Mouse (Mus musculus) liver, embryonic 11.5 days (tissue): ENCODE data around the gene Epgn. TPM values are rescaled to one million over a fixed set of nuclear protein-coding genes. Genes with fewer than 3 reads are reported as not detected.

ENCODE experiments used
- ATAC-seq: fragments of 200-750 bp; cut with Nextera tagmentation; replicated peaks from 2 replicates; pipeline ENCODE4 v1.8.0; 2017; ENCODE audit warnings: moderate number of reproducible peaks, mild to moderate bottlenecking, moderate TSS enrichment, moderate library complexity; ENCODE audit not compliant: low FRiP score
- DNase-seq: peaks from one replicate; pipeline ENCODE4 v3.0.0-alpha.2; 2017; ENCODE audit warnings: low spot score
- H3K27ac ChIP-seq: fragments of 300-500 bp; sonication (generic); 2 replicates; pipeline ENCODE4 v1.5.1; 2014; ENCODE audit warnings: mild to moderate bottlenecking, low read depth, low read length, control low read depth
- H3K27me3 ChIP-seq: fragments of 300-500 bp; sonication (generic); replicated peaks from 2 replicates; pipeline ENCODE4 v1.6.1; 2014; ENCODE audit warnings: low read length, mixed read lengths; ENCODE audit not compliant: control insufficient read depth, insufficient read depth
- H3K36me3 ChIP-seq: fragments of 300-500 bp; sonication (generic); 2 replicates; pipeline ENCODE4 v1.6.1; 2014; ENCODE audit warnings: mild to moderate bottlenecking, low read length, moderate library complexity, mixed read lengths; ENCODE audit not compliant: control insufficient read depth, insufficient read depth
- H3K4me1 ChIP-seq: fragments of 300-500 bp; sonication (generic); replicated peaks from 2 replicates; pipeline ENCODE4 v1.6.1; 2014; ENCODE audit warnings: low read length, mixed read lengths; ENCODE audit not compliant: control insufficient read depth, insufficient read depth
- H3K4me2 ChIP-seq: fragments of 300-500 bp; sonication (generic); 2 replicates; pipeline ENCODE4 v1.6.1; 2014; ENCODE audit warnings: mild to moderate bottlenecking, control low read depth, moderate library complexity
- H3K4me3 ChIP-seq: fragments of 300-500 bp; sonication (generic); 2 replicates; pipeline ENCODE4 v1.5.1; 2014; ENCODE audit warnings: low read depth, low read length, control low read depth
- H3K9ac ChIP-seq: fragments of 300-500 bp; sonication (generic); 2 replicates; pipeline ENCODE4 v1.6.1; 2014; ENCODE audit warnings: low read depth, low read length, control low read depth
- H3K9me3 ChIP-seq: fragments of 300-500 bp; sonication (generic); 2 replicates; pipeline ENCODE4 v1.6.1; 2016; ENCODE audit warnings: low read length, inconsistent platforms, mixed read lengths; ENCODE audit not compliant: control insufficient read depth
- WGBS: fragments of 180-500 bp; shearing (Covaris S2); extraction: QIAGEN DNeasy Blood & Tissue Kit; methylation state at CpG from one replicate; pipeline ENCODE4 v1.1.7; 2014; 5-methylcytosine and 5-hydroxymethylcytosine counted together
- polyA plus RNA-seq: library from polyadenylated mRNA; unstranded; fragments of >200 nt; fragmentation: Nextera tagmentation; extraction: Ambion mirVana; gene quantifications from 2 replicates; pipeline ENCODE4 v1.2.1, GENCODE M21; 2014

Gene Epgn
- 0.22 TPM in 2 replicates for polyA plus RNA-seq

DNA sequence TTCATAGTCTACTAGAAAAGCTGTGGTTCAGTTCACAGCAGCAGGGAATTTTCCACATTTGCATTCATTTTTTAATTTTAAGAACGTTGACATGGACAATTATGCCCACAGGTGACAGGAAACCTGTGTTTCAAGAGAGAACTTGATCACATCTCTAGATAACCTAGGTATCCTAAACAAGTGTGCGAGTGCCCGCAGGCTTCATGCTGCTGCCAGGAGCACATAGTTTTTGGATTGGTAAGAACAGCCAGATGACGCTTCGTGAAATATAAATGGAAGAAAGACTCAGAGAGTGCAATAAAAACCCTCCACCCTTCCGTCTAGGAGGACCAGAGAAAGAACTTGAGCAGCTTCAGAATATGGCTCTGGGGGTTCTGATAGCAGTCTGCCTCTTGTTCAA, at the start of gene Epgn:
Gene Epgn (plus strand): TSS at position 301 of the 400 bp plus-strand sequence.
- Histone ChIP-seq H3K4me1 (no peaks in the 10 kb centered on the region), H3K4me2 (no peak within 1 kb of the TSS), H3K9ac (no peak within 1 kb of the TSS), H3K36me3 (no peaks in the 10 kb centered on the region), H3K4me3 (no peak within 1 kb of the TSS), H3K27ac (no peak within 1 kb of the TSS), H3K27me3 (no peaks in the 10 kb centered on the region), H3K9me3 (no peaks in the 10 kb centered on the region)
- ATAC-seq = no peak
- 83% methylated on average over 6 of the region's 6 CpGs for WGBS
- DNase-seq = no peak

DNA sequence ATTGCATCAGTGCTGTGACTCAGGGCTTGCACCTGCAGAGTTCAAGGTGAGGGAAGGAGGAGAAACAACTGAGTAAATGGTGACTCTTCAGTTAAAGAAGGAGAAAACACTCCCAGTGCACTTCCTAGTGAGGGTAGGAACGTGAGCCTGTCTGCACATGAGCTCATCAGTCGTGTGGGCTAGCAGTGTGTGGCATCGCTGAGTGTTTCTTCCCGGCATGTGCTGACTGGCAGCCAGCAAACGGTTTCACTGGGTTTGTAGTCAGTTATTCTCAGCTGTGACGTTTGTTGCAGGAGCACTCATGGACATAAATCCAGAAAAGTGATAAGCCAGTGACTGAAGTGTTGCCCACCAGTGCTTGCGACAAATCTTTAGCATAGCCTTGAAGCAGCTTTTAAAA, 47.0 kb upstream of the Epgn start:
- Histone ChIP-seq H3K4me1 (no peaks in the 10 kb centered on the region), H3K9ac (no peak overlapping the region), H3K36me3 (no peaks in the 10 kb centered on the region), H3K27ac (no peak overlapping the region), H3K4me3 (no peak overlapping the region), H3K9me3 (no peaks in the 10 kb centered on the region), H3K27me3 (no peaks in the 10 kb centered on the region), H3K4me2 (no peak overlapping the region)
- no peak for ATAC-seq
- 82% methylated on average over 7 of the region's 7 CpGs for WGBS
- no peak for DNase-seq

DNA sequence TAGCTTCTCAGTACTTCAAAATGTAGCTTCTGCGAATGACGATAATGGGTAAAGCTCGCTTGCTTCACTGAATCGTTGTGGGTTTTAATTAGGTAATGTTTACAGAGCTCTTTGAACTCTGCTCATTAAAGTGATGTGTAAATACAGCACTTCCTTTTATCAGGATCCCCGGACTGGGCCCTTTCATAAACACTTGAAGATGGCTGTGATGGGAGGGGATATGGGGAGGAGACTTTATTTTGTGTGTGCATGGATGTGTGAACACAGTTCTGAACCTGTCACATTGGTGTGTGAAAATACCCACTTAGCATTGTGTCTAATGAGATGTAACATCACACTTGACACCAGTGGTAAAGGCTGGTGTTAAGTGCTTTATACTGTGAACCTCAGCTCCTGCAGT, 39.7 kb upstream of the Epgn start:
- 63% methylated on average over 5 of the region's 5 CpGs for WGBS
- Histone ChIP-seq H3K4me3 (no peak overlapping the region), H3K9ac (no peak overlapping the region), H3K27me3 (no peaks in the 10 kb centered on the region), H3K9me3 (no peaks in the 10 kb centered on the region), H3K4me2 (no peak overlapping the region), H3K4me1 (no peaks in the 10 kb centered on the region), H3K36me3 (no peaks in the 10 kb centered on the region), H3K27ac (no peak overlapping the region)
- ATAC-seq (no peak), DNase-seq (no peak)

- no peak for ATAC-seq
- Histone ChIP-seq H3K4me1 (no peaks in the 10 kb centered on the region), H3K27ac (no peak overlapping the region), H3K4me2 (no peak overlapping the region), H3K9me3 (no peaks in the 10 kb centered on the region), H3K9ac (no peak overlapping the region), H3K27me3 (no peaks in the 10 kb centered on the region), H3K4me3 (no peak overlapping the region), H3K36me3 (no peaks in the 10 kb centered on the region)
- no peak for DNase-seq
- 75% methylated on average over 3 of the region's 3 CpGs for WGBS
Measured at GRCm38 (mm10) chr5:90988149-90988548, 39.1 kb upstream of the Epgn start.

GRCm38 (mm10) chr5:90988592-90988991, 38.7 kb upstream of the Epgn start:
- H3K9me3 ChIP-seq = no peaks in the 10 kb centered on the region
- no peaks in the 10 kb centered on the region for H3K36me3 ChIP-seq
- no peak overlapping the region for H3K9ac ChIP-seq
- no peak overlapping the region for H3K4me2 ChIP-seq
- no peaks in the 10 kb centered on the region for H3K4me1 ChIP-seq
- no peak overlapping the region for H3K4me3 ChIP-seq
- WGBS = 83% methylated on average over 4 of the region's 4 CpGs
- no peak overlapping the region for H3K27ac ChIP-seq
- H3K27me3 ChIP-seq = no peaks in the 10 kb centered on the region
- ATAC-seq = no peak
- no peak for DNase-seq

- Histone ChIP-seq H3K36me3 (no peaks in the 10 kb centered on the region), H3K27ac (no peak overlapping the region), H3K4me3 (no peak overlapping the region), H3K27me3 (no peaks in the 10 kb centered on the region), H3K4me1 (no peaks in the 10 kb centered on the region), H3K9me3 (no peaks in the 10 kb centered on the region), H3K9ac (no peak overlapping the region), H3K4me2 (no peak overlapping the region)
- 89% methylated on average over 8 of the region's 8 CpGs for WGBS
- DNase-seq (no peak), ATAC-seq (no peak)
Measured at GRCm38 (mm10) chr5:90999942-91000341, 27.3 kb upstream of the Epgn start.

GRCm38 (mm10) chr5:91015216-91015615, 12.0 kb upstream of the Epgn start:
- no peak overlapping the region for H3K4me3 ChIP-seq
- no peak for ATAC-seq
- no peak for DNase-seq
- H3K4me1 ChIP-seq = no peaks in the 10 kb centered on the region
- H3K4me2 ChIP-seq = no peak overlapping the region
- WGBS = 83% methylated on average over 10 of the region's 10 CpGs
- H3K9ac ChIP-seq = no peak overlapping the region
- H3K9me3 ChIP-seq = no peaks in the 10 kb centered on the region
- no peak overlapping the region for H3K27ac ChIP-seq
- H3K36me3 ChIP-seq = no peaks in the 10 kb centered on the region
- H3K27me3 ChIP-seq = no peaks in the 10 kb centered on the region

GRCm38 (mm10) chr5:91023114-91023513, 4.2 kb upstream of the Epgn start:
- H3K36me3 ChIP-seq = no peaks in the 10 kb centered on the region
- no peaks in the 10 kb centered on the region for H3K27me3 ChIP-seq
- H3K4me2 ChIP-seq = no peak overlapping the region
- ATAC-seq = no peak
- WGBS = 60% methylated on average over 8 of the region's 8 CpGs
- no peak overlapping the region for H3K9ac ChIP-seq
- H3K4me1 ChIP-seq = no peaks in the 10 kb centered on the region
- no peaks in the 10 kb centered on the region for H3K9me3 ChIP-seq
- H3K4me3 ChIP-seq = no peak overlapping the region
- no peak overlapping the region for H3K27ac ChIP-seq
- no peak for DNase-seq

DNA sequence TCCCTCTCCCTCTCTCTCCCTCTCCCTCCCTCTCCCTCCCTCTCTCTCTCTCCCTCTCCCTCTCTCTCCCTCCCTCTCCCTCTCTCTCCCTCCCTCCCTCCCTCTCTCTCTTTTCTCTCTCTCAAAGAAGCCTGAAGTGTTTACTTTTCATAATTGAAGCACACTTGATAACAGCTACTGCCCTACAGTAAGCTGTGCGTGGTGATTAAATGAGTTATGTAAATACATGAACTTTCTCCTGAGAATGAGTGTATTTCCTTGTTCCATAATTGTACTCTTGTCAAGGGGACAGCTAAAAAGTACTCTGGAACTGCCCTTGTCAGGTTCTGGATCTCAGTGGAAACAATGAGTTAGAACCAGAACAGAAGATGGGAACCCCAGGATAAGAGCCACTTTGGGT, 576 bp downstream of the Epgn start:
- H3K36me3 ChIP-seq = no peaks in the 10 kb centered on the region
- DNase-seq (no peak), ATAC-seq (no peak)
- WGBS = 71% methylated on average over 1 of the region's 1 CpGs
- no peak overlapping the region for H3K9ac ChIP-seq
- no peaks in the 10 kb centered on the region for H3K27me3 ChIP-seq
- H3K9me3 ChIP-seq = no peaks in the 10 kb centered on the region
- H3K27ac ChIP-seq = no peak overlapping the region
- no peaks in the 10 kb centered on the region for H3K4me1 ChIP-seq
- no peak overlapping the region for H3K4me3 ChIP-seq
- no peak overlapping the region for H3K4me2 ChIP-seq
